Mouse (Mus musculus) intestine, embryonic 14.5 days (tissue): Measurements from ENCODE around the gene Fgfr2. TPM values are rescaled to one million over a fixed set of nuclear protein-coding genes. Genes with fewer than 3 reads are reported as not detected.
A peak's percentile ranks its signal among the peaks of the same experiment; 100 is the strongest.

Experiments used
- ATAC-seq: fragments of 200-750 bp; cut with Nextera tagmentation; replicated peaks from 2 replicates; pipeline ENCODE4 v1.8.0; 2017; ENCODE audit warnings: low read depth, moderate number of reproducible peaks, moderate TSS enrichment, moderate library complexity; ENCODE audit not compliant: low FRiP score, low TSS enrichment
- DNase-seq: peaks from one replicate; pipeline ENCODE4 v3.0.0-alpha.2; 2018; ENCODE audit warnings: low spot score
- H3K27ac ChIP-seq: fragments of 300-500 bp; sonication (generic); 2 replicates; pipeline ENCODE4 v1.5.1; 2014; ENCODE audit warnings: low read depth, mild to moderate bottlenecking, control low read depth
- H3K27me3 ChIP-seq: fragments of 300-500 bp; sonication (generic); replicated peaks from 2 replicates; pipeline ENCODE4 v1.6.1; 2014; ENCODE audit warnings: low read length, control low read depth; ENCODE audit not compliant: control insufficient read depth, insufficient read depth
- H3K36me3 ChIP-seq: fragments of 300-500 bp; sonication (generic); 2 replicates; pipeline ENCODE4 v1.6.1; 2014; ENCODE audit warnings: low read length, control low read depth; ENCODE audit not compliant: control insufficient read depth, insufficient read depth
- H3K4me1 ChIP-seq: fragments of 300-500 bp; sonication (generic); replicated peaks from 2 replicates; pipeline ENCODE4 v1.6.1; 2014; ENCODE audit warnings: low read length, control low read depth, mixed read lengths; ENCODE audit not compliant: control insufficient read depth, insufficient read depth
- H3K4me2 ChIP-seq: fragments of 300-500 bp; sonication (generic); 2 replicates; pipeline ENCODE4 v1.6.1; 2014; ENCODE audit warnings: low read length
- H3K4me3 ChIP-seq: fragments of 300-500 bp; sonication (generic); 2 replicates; pipeline ENCODE4 v1.5.1; 2014; ENCODE audit warnings: low read depth, low read length, control low read depth, mixed read lengths
- H3K9ac ChIP-seq: fragments of 300-500 bp; sonication (generic); 2 replicates; pipeline ENCODE4 v1.6.1; 2014; ENCODE audit warnings: mild to moderate bottlenecking, low read length
- H3K9me3 ChIP-seq: fragments of 300-500 bp; sonication (generic); 2 replicates; pipeline ENCODE4 v1.6.1; 2016; ENCODE audit warnings: low read length, control low read depth; ENCODE audit not compliant: control insufficient read depth
- WGBS: fragments of 180-500 bp; shearing (Covaris S2); extraction: QIAGEN DNeasy Blood & Tissue Kit; methylation state at CpG from one replicate; pipeline ENCODE4 v1.1.7; 2014; 5-methylcytosine and 5-hydroxymethylcytosine counted together
- polyA plus RNA-seq: library from polyadenylated mRNA; unstranded; fragments of >200 nt; fragmentation: Nextera tagmentation; extraction: Ambion mirVana; gene quantifications from 2 replicates; pipeline ENCODE4 v1.2.1, GENCODE M21; 2014

Gene Fgfr2
- polyA plus RNA-seq, 1 experiment from 2014 or later, result 105 TPM

DNA sequence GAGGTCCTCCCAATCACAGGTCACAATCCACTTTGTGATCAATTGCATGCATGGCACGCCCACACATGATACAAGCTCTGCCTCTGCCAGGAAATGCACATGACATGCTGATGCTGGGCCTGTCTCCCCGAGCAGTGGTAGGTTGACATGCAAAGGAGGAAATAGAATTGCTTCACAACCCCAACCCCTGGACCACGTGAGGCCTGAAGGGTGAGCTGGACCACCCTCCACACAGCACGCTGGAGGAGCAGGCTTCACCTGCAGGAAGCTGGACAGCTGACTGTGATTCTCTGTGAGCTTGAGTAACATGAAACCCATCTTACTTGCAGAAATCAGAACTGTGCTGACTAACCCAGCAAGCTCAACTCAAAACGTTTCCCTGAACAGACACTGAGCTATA, 638.7 kb downstream of the Fgfr2 start:
- no peaks in the 10 kb centered on the region for H3K4me1 ChIP-seq
- H3K9me3 ChIP-seq, result no peaks in the 10 kb centered on the region
- ATAC-seq, result no peak
- no peaks in the 10 kb centered on the region for H3K27me3 ChIP-seq
- no peak overlapping the region for H3K4me3 ChIP-seq
- 42% methylated on average over 5 of the region's 5 CpGs for WGBS
- H3K27ac ChIP-seq, result no peak overlapping the region
- H3K36me3 ChIP-seq, result no peaks in the 10 kb centered on the region
- DNase-seq, result no peak
- H3K4me2 ChIP-seq, result no peak overlapping the region
- H3K9ac ChIP-seq, result no peak overlapping the region

DNA sequence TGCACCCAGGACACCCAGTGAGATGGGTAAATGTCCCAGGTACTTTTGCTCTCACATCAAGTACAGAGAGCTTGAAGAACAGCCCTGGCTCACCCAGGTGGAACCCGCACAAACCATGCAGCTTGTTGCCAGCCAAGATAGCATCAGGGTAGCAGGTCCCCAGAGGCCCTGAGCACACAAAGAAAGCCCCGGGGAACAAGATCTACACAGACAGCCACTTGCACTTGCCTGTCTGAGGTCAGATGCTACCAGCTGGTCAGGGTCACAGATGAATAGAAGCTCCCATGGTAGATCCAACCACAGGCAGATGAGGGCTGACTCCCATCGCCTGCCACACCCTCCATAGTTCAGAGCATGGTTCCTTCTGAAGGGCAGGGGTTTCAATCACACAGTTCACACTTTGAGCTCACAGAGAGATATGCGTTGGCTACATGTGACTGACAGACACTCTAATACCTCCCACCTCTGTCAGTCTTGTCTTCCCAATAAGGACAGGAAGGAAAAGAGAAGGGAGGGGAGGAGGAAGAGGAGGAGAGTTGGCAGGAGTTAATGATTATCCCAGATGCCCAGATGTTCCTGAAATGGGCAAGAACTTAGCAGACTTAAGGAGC, 642.3 kb downstream of the Fgfr2 start:
- 76% methylated on average over 4 of the region's 4 CpGs for WGBS
- ATAC-seq, result no peak
- Histone ChIP-seq H3K9ac (no peak overlapping the region), H3K27ac (no peak overlapping the region), H3K4me2 (no peak overlapping the region), H3K36me3 (no peaks in the 10 kb centered on the region), H3K4me1 (no peaks in the 10 kb centered on the region), H3K27me3 (no peaks in the 10 kb centered on the region), H3K9me3 (no peaks in the 10 kb centered on the region), H3K4me3 (no peak overlapping the region)
- DNase-seq, result no peak

DNA sequence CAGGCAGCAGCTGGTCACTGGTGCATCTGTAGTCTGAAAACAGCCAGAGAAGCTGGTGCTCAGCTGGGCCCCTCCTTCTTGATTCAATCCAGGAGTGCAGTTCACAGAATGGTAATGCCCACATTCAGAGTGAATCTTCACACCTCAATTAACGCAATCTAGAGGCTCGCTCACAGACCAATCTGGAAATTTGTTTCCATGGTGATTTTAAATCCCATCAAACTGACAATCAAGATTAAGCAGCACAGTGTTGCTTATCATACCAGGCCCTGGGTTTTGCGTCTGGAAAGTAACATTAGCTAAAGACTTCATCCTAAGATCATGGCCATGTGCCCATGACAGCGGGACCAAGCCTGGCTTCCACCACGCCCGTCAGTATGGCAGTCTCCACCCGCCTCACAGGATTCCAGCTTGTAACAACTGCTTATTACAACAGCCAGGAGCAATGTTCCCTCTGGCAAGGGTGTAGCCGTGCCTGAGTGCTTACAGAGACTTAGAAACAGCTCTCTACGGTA, 644.8 kb downstream of the Fgfr2 start:
- no peak for DNase-seq
- ATAC-seq, result no peak
- Histone ChIP-seq H3K4me3 (no peak overlapping the region), H3K27ac (no peak overlapping the region), H3K9me3 (no peaks in the 10 kb centered on the region), H3K36me3 (no peaks in the 10 kb centered on the region), H3K4me1 (no peaks in the 10 kb centered on the region), H3K9ac (no peak overlapping the region), H3K27me3 (no peaks in the 10 kb centered on the region), H3K4me2 (no peak overlapping the region)
- 73% methylated on average over 9 of the region's 9 CpGs for WGBS

GRCm38 (mm10) chr7:132477753-132478152, 645.4 kb downstream of the Fgfr2 start:
- H3K27me3 ChIP-seq, result no peaks in the 10 kb centered on the region

GRCm38 (mm10) chr7:132476491-132476890, 646.7 kb downstream of the Fgfr2 start:
- Histone ChIP-seq H3K9me3 (no peaks in the 10 kb centered on the region), H3K4me2 (no peak overlapping the region), H3K27me3 (no peaks in the 10 kb centered on the region), H3K4me1 (no peaks in the 10 kb centered on the region), H3K36me3 (no peaks in the 10 kb centered on the region), H3K27ac (no peak overlapping the region), H3K9ac (no peak overlapping the region), H3K4me3 (no peak overlapping the region)
- 89% methylated on average over 2 of the region's 2 CpGs for WGBS
- DNase-seq (no peak), ATAC-seq (no peak)

More at GRCm38 (mm10) chr7:132477753-132478152, 645.4 kb downstream of the Fgfr2 start:
- Histone ChIP-seq H3K4me3 (no peak overlapping the region), H3K36me3 (no peaks in the 10 kb centered on the region), H3K27ac (no peak overlapping the region), H3K4me2 (no peak overlapping the region), H3K4me1 (no peaks in the 10 kb centered on the region), H3K9me3 (no peaks in the 10 kb centered on the region), H3K9ac (no peak overlapping the region)
- ATAC-seq (no peak), DNase-seq (no peak)
- 68% methylated on average over 3 of the region's 3 CpGs for WGBS

DNA sequence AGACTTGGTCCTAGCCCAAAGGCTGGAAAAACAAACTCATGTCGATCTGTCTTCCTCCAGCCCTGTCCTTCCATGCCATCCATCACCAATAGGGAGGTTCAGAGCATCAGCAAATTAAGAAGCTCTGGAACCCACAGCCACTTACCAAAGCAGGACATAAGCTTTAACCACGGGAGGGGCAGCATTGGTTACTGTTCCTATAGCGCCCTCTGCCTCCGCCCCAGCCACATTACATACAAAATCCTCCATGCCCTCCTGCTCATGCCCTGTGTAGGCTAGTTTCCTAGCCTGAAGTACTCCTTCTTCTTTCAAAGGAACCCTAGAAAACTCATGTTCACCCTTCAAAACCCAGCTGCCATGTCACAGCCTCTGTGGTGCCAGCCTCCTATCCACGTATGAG, 648.1 kb downstream of the Fgfr2 start:
- no peak for ATAC-seq
- WGBS, result 22% methylated on average over 5 of the region's 5 CpGs

GRCm38 (mm10) chr7:132471327-132471726, 651.8 kb downstream of the Fgfr2 start:
- ATAC-seq (no peak), DNase-seq (peak; percentile 63)
- Histone ChIP-seq H3K9ac (no peak overlapping the region), H3K27me3 (no peaks in the 10 kb centered on the region), H3K4me2 (no peak overlapping the region), H3K9me3 (no peaks in the 10 kb centered on the region), H3K4me3 (no peak overlapping the region), H3K4me1 (no peaks in the 10 kb centered on the region), H3K36me3 (no peaks in the 10 kb centered on the region), H3K27ac (no peak overlapping the region)
- 45% methylated on average over 3 of the region's 3 CpGs for WGBS

More for the DNA sequence above, 648.1 kb downstream of the Fgfr2 start:
- DNase-seq, result peak; percentile 69
- H3K27me3 ChIP-seq, result no peaks in the 10 kb centered on the region
- H3K9ac ChIP-seq, result no peak overlapping the region
- no peak overlapping the region for H3K27ac ChIP-seq
- no peaks in the 10 kb centered on the region for H3K36me3 ChIP-seq
- H3K4me2 ChIP-seq, result no peak overlapping the region
- no peaks in the 10 kb centered on the region for H3K9me3 ChIP-seq
- no peaks in the 10 kb centered on the region for H3K4me1 ChIP-seq
- H3K4me3 ChIP-seq, result no peak overlapping the region

DNA sequence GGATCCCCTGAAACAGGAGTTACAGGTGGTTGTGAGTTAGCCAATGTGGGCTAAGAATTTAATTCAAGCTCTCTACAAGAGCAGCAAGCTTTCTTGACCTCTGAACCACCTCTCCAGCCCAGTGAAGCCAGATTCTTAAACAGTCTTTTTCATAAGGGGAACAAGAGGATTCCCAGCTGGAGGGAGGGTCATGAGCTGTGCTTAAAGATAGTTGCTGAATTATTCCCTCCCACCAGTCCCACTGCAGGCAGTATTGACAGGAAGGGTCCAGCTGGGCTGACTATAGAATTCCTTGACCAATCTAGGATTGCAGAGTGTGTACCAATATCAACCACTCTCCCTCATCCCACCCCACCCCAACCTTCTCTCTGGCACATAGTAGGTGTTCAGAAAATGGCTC, 654.8 kb downstream of the Fgfr2 start:
- H3K4me1 ChIP-seq, result no peaks in the 10 kb centered on the region
- no peak for ATAC-seq

DNA sequence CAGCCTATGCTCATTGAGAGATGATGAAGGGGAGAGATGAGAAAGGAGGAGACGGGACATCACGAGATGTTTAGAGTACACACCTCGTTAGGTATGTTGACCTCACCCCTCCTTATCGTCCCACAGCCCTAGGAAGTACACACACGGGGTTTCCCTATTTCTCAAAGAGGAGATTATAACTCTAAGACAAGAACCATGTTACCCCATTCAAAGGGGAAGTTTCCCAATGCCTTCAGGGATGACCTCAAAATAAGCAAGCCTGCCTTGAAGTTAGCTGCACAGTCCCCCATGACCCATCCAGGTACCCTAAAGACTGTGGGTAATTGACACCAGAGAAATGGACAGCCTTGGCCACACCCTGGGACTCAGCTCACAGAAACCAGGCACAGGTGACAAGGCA, 657.3 kb downstream of the Fgfr2 start:
- Histone ChIP-seq H3K27ac (no peak overlapping the region), H3K36me3 (no peaks in the 10 kb centered on the region), H3K4me1 (no peaks in the 10 kb centered on the region), H3K27me3 (no peaks in the 10 kb centered on the region), H3K4me3 (no peak overlapping the region), H3K9me3 (no peaks in the 10 kb centered on the region), H3K9ac (no peak overlapping the region), H3K4me2 (no peak overlapping the region)
- 93% methylated on average over 5 of the region's 5 CpGs for WGBS
- DNase-seq, result no peak
- no peak for ATAC-seq

More for the DNA sequence above, 654.8 kb downstream of the Fgfr2 start:
- H3K4me3 ChIP-seq, result no peak overlapping the region
- no peak overlapping the region for H3K4me2 ChIP-seq
- no peak overlapping the region for H3K27ac ChIP-seq
- no peaks in the 10 kb centered on the region for H3K36me3 ChIP-seq
- DNase-seq, result no peak
- H3K9ac ChIP-seq, result no peak overlapping the region
- H3K9me3 ChIP-seq, result no peaks in the 10 kb centered on the region
- H3K27me3 ChIP-seq, result no peaks in the 10 kb centered on the region
